ENCODE assay signal across 27 mouse cellular contexts in the genomic region with DNA sequence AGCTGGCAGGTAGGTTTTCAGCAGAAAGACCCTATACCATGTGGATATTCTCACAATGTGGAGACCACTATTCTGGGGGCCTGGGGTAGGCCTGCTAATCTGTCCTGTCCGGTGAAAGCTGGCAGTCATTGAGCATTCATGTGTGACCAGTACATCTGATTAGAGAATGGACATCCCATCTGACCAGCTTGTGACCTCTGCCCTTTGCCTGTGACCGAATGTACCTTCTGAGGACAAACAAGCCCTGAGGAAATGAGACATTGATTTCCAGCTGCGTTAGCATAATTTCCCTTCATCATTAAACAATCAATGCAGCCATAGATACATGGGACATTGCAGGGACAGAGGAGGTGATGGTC. TPM values are rescaled to one million over a fixed set of nuclear protein-coding genes. Genes with fewer than 3 reads are reported as not detected.
DNase-seq lines count a peak whose midpoint lies in the region; ATAC-seq and TF ChIP-seq lines count a peak whose summit lies in the region.
"Had no signal": no experiment of that assay in that cellular context is flagged by ENCODE, and none has a peak within 500 bp of the region (broad histone marks: within the 10 kb centered on the region; RNA-seq: fewer than 3 reads in every experiment).

No protein-coding gene starts in this region.

- H3K9ac ChIP-seq in forebrain, embryonic 11.5 days (ENCODE audit: low read length): no peak overlapping the region
- no peak overlapping the region for H3K9ac ChIP-seq in forebrain, postnatal 0 days
- H3K9ac ChIP-seq in liver, embryonic 13.5 days: no peak overlapping the region
- H3K9ac ChIP-seq in liver, embryonic 12.5 days: no peak overlapping the region
- H3K9ac ChIP-seq in liver, embryonic 16.5 days (ENCODE audit: low read depth, low read length): no peak overlapping the region
- H3K9ac ChIP-seq in intestine, embryonic 15.5 days: no peak overlapping the region
- H3K9ac ChIP-seq: forebrain, embryonic 12.5 days; heart, embryonic 15.5 days; hindbrain, embryonic 12.5 days; liver, embryonic 14.5 days had no signal

- no peak overlapping the region for H3K4me2 ChIP-seq in forebrain, embryonic 11.5 days (ENCODE audit: low read depth, low read length, severe bottlenecking)
- no peak overlapping the region for H3K4me2 ChIP-seq in forebrain, postnatal 0 days (ENCODE audit: low read depth)
- H3K4me2 ChIP-seq in liver, embryonic 13.5 days: no peak overlapping the region
- H3K4me2 ChIP-seq in liver, embryonic 12.5 days: no peak overlapping the region
- no peak overlapping the region for H3K4me2 ChIP-seq in liver, embryonic 16.5 days (ENCODE audit: low read depth, low read length)
- no peak overlapping the region for H3K4me2 ChIP-seq in intestine, embryonic 15.5 days (replicated peaks)
- H3K4me2 ChIP-seq: forebrain, embryonic 12.5 days; heart, embryonic 15.5 days; hindbrain, embryonic 12.5 days had no signal

- ATAC-seq in forebrain, embryonic 11.5 days (replicated peaks; ENCODE audit: low FRiP score): no peak
- ATAC-seq in forebrain, postnatal 0 days: no peak
- peak; percentile 39; the same call in 1 of the 2 replicates for ATAC-seq in liver, embryonic 13.5 days (ENCODE audit: low read depth)
- no peak for ATAC-seq in liver, embryonic 12.5 days
- peak; percentile 58 for ATAC-seq in liver, embryonic 16.5 days (ENCODE audit: low read depth)
- no peak for ATAC-seq in intestine, embryonic 15.5 days
- ATAC-seq: intestine, postnatal 0 days; Patski had no signal

- no peaks in the 10 kb centered on the region for H3K9me3 ChIP-seq in forebrain, embryonic 11.5 days (ENCODE audit: control insufficient read depth, low read length)
- no peaks in the 10 kb centered on the region for H3K9me3 ChIP-seq in forebrain, postnatal 0 days (ENCODE audit: low read length)
- H3K9me3 ChIP-seq in liver, embryonic 13.5 days (replicated peaks): no peaks in the 10 kb centered on the region
- H3K9me3 ChIP-seq in liver, embryonic 12.5 days (replicated peaks): no peaks in the 10 kb centered on the region
- no peaks in the 10 kb centered on the region for H3K9me3 ChIP-seq in liver, embryonic 16.5 days (replicated peaks; ENCODE audit: control insufficient read depth, low read length)
- H3K9me3 ChIP-seq in intestine, embryonic 15.5 days: no peaks in the 10 kb centered on the region
- H3K9me3 ChIP-seq: forebrain, embryonic 12.5 days; heart, embryonic 10.5 days; heart, embryonic 15.5 days; hindbrain, embryonic 12.5 days had no signal

- whole genome bisulfite sequencing in forebrain, embryonic 11.5 days: 71% methylated on average over 3 of the region's 3 CpGs
- 77% methylated on average over 3 of the region's 3 CpGs for WGBS in forebrain, postnatal 0 days
- 63% methylated on average over 3 of the region's 3 CpGs for WGBS in liver, embryonic 13.5 days (ENCODE audit: insufficient replicate concordance)
- WGBS in liver, embryonic 12.5 days (ENCODE audit: insufficient replicate concordance): 58% methylated on average over 3 of the region's 3 CpGs
- 57% methylated on average over 3 of the region's 3 CpGs for WGBS in liver, embryonic 16.5 days (ENCODE audit: insufficient replicate concordance)
- 75% methylated on average over 3 of the region's 3 CpGs for WGBS in intestine, embryonic 15.5 days

- no peak for TF ChIP-seq CTCF in forebrain, postnatal 0 days (IDR thresholded peaks at IDR 0.05; ENCODE audit: low read depth)

- peak; percentile 42 for DNase-seq in forebrain, embryonic 11.5 days (ENCODE audit: low spot score)
- no peak for DNase-seq in forebrain, postnatal 0 days
- peak; percentile 58 to 74 for DNase-seq in kidney, adult 8-10 months
- DNase-seq in kidney, postnatal 10 days: no peak
- DNase-seq in liver, embryonic 13.5 days: no peak
- DNase-seq: adrenal gland, postnatal 10 days; cerebellum, adult 11 months; cerebellum, adult 9-10 months; gastrocnemius, postnatal 25 days; lung, postnatal 4 days; midbrain, embryonic 14.5 days; right cerebral cortex, postnatal 25 days; spleen, adult 18-20 months; thymus, postnatal 14 days had no signal

- H3K36me3 ChIP-seq in forebrain, embryonic 11.5 days (ENCODE audit: control insufficient read depth, insufficient read depth, low read length): no peaks in the 10 kb centered on the region
- H3K36me3 ChIP-seq in forebrain, postnatal 0 days (ENCODE audit: insufficient read depth): no peaks in the 10 kb centered on the region
- no peaks in the 10 kb centered on the region for H3K36me3 ChIP-seq in liver, embryonic 13.5 days
- 0 out of 2 replicates have a peak, but pooled peaks cover 5% of the 10 kb centered on the region for H3K36me3 ChIP-seq in liver, embryonic 12.5 days
- H3K36me3 ChIP-seq in liver, embryonic 16.5 days (ENCODE audit: control insufficient read depth, insufficient read depth): no peaks in the 10 kb centered on the region; the same call in 1 of the 2 replicates
- no peaks in the 10 kb centered on the region for H3K36me3 ChIP-seq in intestine, embryonic 15.5 days
- H3K36me3 ChIP-seq: forebrain, embryonic 12.5 days; hindbrain, embryonic 12.5 days had no signal

- H3K4me3 ChIP-seq in forebrain, embryonic 11.5 days (ENCODE audit: low read depth, low read length): no peak overlapping the region
- no peak overlapping the region for H3K4me3 ChIP-seq in forebrain, postnatal 0 days (ENCODE audit: low read depth, low read length)
- no peak overlapping the region for H3K4me3 ChIP-seq in liver, embryonic 13.5 days (replicated peaks)
- H3K4me3 ChIP-seq in liver, embryonic 12.5 days: no peak overlapping the region
- no peak overlapping the region for H3K4me3 ChIP-seq in liver, embryonic 16.5 days (ENCODE audit: low read depth, low read length)
- no peak overlapping the region for H3K4me3 ChIP-seq in intestine, embryonic 15.5 days (replicated peaks)
- H3K4me3 ChIP-seq: erythroblast, embryonic 14.5 days; forebrain, embryonic 12.5 days; heart, embryonic 10.5 days; heart, embryonic 15.5 days; hindbrain, embryonic 12.5 days had no signal

- no peaks in the 10 kb centered on the region; the same call in 1 of the 2 replicates for H3K4me1 ChIP-seq in forebrain, embryonic 11.5 days (replicated peaks; ENCODE audit: control insufficient read depth, insufficient read depth, low read length)
- no peaks in the 10 kb centered on the region for H3K4me1 ChIP-seq in forebrain, postnatal 0 days (ENCODE audit: insufficient read depth)
- peaks cover 14% of the 10 kb centered on the region for H3K4me1 ChIP-seq in liver, embryonic 13.5 days (replicated peaks)
- peaks cover 7% of the 10 kb centered on the region for H3K4me1 ChIP-seq in liver, embryonic 12.5 days
- H3K4me1 ChIP-seq in liver, embryonic 16.5 days (ENCODE audit: control insufficient read depth, low read depth, low read length): no peaks in the 10 kb centered on the region; the same call in 1 of the 2 replicates
- H3K4me1 ChIP-seq in intestine, embryonic 15.5 days (replicated peaks): 0 out of 2 replicates have a peak, but pooled peaks cover 2% of the 10 kb centered on the region
- H3K4me1 ChIP-seq: forebrain, embryonic 12.5 days had no signal

- no peak overlapping the region for H3K27ac ChIP-seq in forebrain, embryonic 11.5 days (ENCODE audit: low read depth, low read length)
- H3K27ac ChIP-seq in forebrain, postnatal 0 days (ENCODE audit: low read depth, low read length): no peak overlapping the region
- no peak overlapping the region; the same call in 1 of the 2 replicates for H3K27ac ChIP-seq in liver, embryonic 13.5 days
- no peak overlapping the region for H3K27ac ChIP-seq in liver, embryonic 12.5 days
- no peak overlapping the region; the same call in 1 of the 2 replicates for H3K27ac ChIP-seq in liver, embryonic 16.5 days (ENCODE audit: low read length)
- H3K27ac ChIP-seq in intestine, embryonic 15.5 days: no peak overlapping the region
- H3K27ac ChIP-seq: forebrain, embryonic 12.5 days; heart, embryonic 10.5 days; heart, embryonic 15.5 days; hindbrain, embryonic 12.5 days; liver, embryonic 14.5 days had no signal

- no peaks in the 10 kb centered on the region for H3K27me3 ChIP-seq in forebrain, embryonic 11.5 days (ENCODE audit: control insufficient read depth, insufficient read depth, low read length)
- H3K27me3 ChIP-seq in forebrain, postnatal 0 days (ENCODE audit: insufficient read depth, low read length): no peaks in the 10 kb centered on the region
- no peaks in the 10 kb centered on the region for H3K27me3 ChIP-seq in liver, embryonic 13.5 days
- H3K27me3 ChIP-seq in liver, embryonic 12.5 days (replicated peaks): no peaks in the 10 kb centered on the region
- no peaks in the 10 kb centered on the region for H3K27me3 ChIP-seq in liver, embryonic 16.5 days (ENCODE audit: control insufficient read depth, insufficient read depth, low read depth, low read length)
- H3K27me3 ChIP-seq in intestine, embryonic 15.5 days (replicated peaks): no peaks in the 10 kb centered on the region
- H3K27me3 ChIP-seq: forebrain, embryonic 12.5 days; heart, embryonic 15.5 days; hindbrain, embryonic 12.5 days; Patski had no signal

RNA-seq across cellular contexts. Expression of gene Aldh1l1, which starts 10.4 kb away (rescaled TPM):
- 1.2 and 2.8 TPM in 2 replicates for polyA plus RNA-seq in forebrain, embryonic 11.5 days (2014; fragmentation: Nextera tagmentation; extraction: Ambion mirVana)
- total RNA-seq in forebrain, postnatal 0 days (2014; rRNA removed): 70.2 and 71.3 TPM in 2 replicates
- polyA plus RNA-seq in forebrain, postnatal 0 days (2015; fragmentation: Nextera tagmentation; extraction: Ambion mirVana): 54.2 and 67.8 TPM in 2 replicates
- 12.3 and 13.1 TPM in 2 replicates for polyA plus RNA-seq in liver, embryonic 13.5 days (2015; fragmentation: Nextera tagmentation; extraction: Ambion mirVana)
- polyA plus RNA-seq in liver, embryonic 12.5 days (2016; fragmentation: Nextera tagmentation; extraction: Ambion mirVana): 8.0 and 11.6 TPM in 2 replicates
- 35.9 and 48.3 TPM in 2 replicates for polyA plus RNA-seq in liver, embryonic 16.5 days (2015; fragmentation: Nextera tagmentation; extraction: Ambion mirVana)
- 17.5 and 19.8 TPM in 2 replicates for polyA plus RNA-seq in intestine, embryonic 15.5 days (2015; fragmentation: Nextera tagmentation; extraction: Ambion mirVana)
- total RNA-seq: neutrophil, adult 5-6 weeks had no signal
- polyA plus RNA-seq: erythroblast, embryonic 14.5 days had no signal

RNA-seq across cellular contexts. Expression of gene Klf15, which starts 13.5 kb away (rescaled TPM):
- polyA plus RNA-seq in forebrain, embryonic 11.5 days (2014; fragmentation: Nextera tagmentation; extraction: Ambion mirVana): 2.8 and 3.0 TPM in 2 replicates
- 16.6 and 24.6 TPM in 2 replicates for total RNA-seq in forebrain, postnatal 0 days (2014; rRNA removed)
- 16.2 and 17.5 TPM in 2 replicates for polyA plus RNA-seq in forebrain, postnatal 0 days (2015; fragmentation: Nextera tagmentation; extraction: Ambion mirVana)
- polyA plus RNA-seq in liver, embryonic 13.5 days (2015; fragmentation: Nextera tagmentation; extraction: Ambion mirVana): 7.8 and 9.1 TPM in 2 replicates
- 8.6 and 10.3 TPM in 2 replicates for polyA plus RNA-seq in liver, embryonic 12.5 days (2016; fragmentation: Nextera tagmentation; extraction: Ambion mirVana)
- 21.7 and 25.8 TPM in 2 replicates for polyA plus RNA-seq in liver, embryonic 16.5 days (2015; fragmentation: Nextera tagmentation; extraction: Ambion mirVana)
- polyA plus RNA-seq in intestine, embryonic 15.5 days (2015; fragmentation: Nextera tagmentation; extraction: Ambion mirVana): 6.3 and 8.2 TPM in 2 replicates
- total RNA-seq: MEL; neutrophil, adult 5-6 weeks had no signal
- polyA plus RNA-seq: erythroblast, embryonic 14.5 days had no signal

RNA-seq across cellular contexts. Expression of gene Cfap100, which starts 47.2 kb away (rescaled TPM):
- 1.2 and 1.8 TPM in 2 replicates for polyA plus RNA-seq in forebrain, embryonic 11.5 days (2014; fragmentation: Nextera tagmentation; extraction: Ambion mirVana)
- total RNA-seq in forebrain, postnatal 0 days (2014; rRNA removed): 3.4 and 6.5 TPM in 2 replicates
- polyA plus RNA-seq in forebrain, postnatal 0 days (2015; fragmentation: Nextera tagmentation; extraction: Ambion mirVana): 4.0 and 4.9 TPM in 2 replicates
- polyA plus RNA-seq in liver, embryonic 13.5 days (2015; fragmentation: Nextera tagmentation; extraction: Ambion mirVana): 0.22 TPM in 1 of 2 replicates, not detected in the other
- not detected in 2 replicates for polyA plus RNA-seq in liver, embryonic 12.5 days (2016; fragmentation: Nextera tagmentation; extraction: Ambion mirVana)
- polyA plus RNA-seq in liver, embryonic 16.5 days (2015; fragmentation: Nextera tagmentation; extraction: Ambion mirVana): 0.08 and 0.19 TPM in 2 replicates
- polyA plus RNA-seq in intestine, embryonic 15.5 days (2015; fragmentation: Nextera tagmentation; extraction: Ambion mirVana): 0.23 and 0.61 TPM in 2 replicates
- total RNA-seq: MEL had no signal
- polyA plus RNA-seq: erythroblast, embryonic 14.5 days; heart, embryonic 10.5 days; intestine, postnatal 0 days had no signal

Comparison
In these comparisons a context has a peak if more than half of its experiments do, and no peak if none do; other contexts are left out.
1. ATAC-seq: peak in liver, embryonic 13.5 days (single experiment) and liver, embryonic 16.5 days (single experiment); none in forebrain, embryonic 11.5 days (single experiment), forebrain, postnatal 0 days (single experiment), liver, embryonic 12.5 days (single experiment) and intestine, embryonic 15.5 days (single experiment).
2. DNase-seq: peak in forebrain, embryonic 11.5 days (single experiment) and kidney, adult 8-10 months (2 of 2); none in forebrain, postnatal 0 days (single experiment), kidney, postnatal 10 days (single experiment) and liver, embryonic 13.5 days (single experiment).